Mouse (Mus musculus): ENCODE data around the gene Ccdc9b.

The Ccdc9b gene

DNA sequence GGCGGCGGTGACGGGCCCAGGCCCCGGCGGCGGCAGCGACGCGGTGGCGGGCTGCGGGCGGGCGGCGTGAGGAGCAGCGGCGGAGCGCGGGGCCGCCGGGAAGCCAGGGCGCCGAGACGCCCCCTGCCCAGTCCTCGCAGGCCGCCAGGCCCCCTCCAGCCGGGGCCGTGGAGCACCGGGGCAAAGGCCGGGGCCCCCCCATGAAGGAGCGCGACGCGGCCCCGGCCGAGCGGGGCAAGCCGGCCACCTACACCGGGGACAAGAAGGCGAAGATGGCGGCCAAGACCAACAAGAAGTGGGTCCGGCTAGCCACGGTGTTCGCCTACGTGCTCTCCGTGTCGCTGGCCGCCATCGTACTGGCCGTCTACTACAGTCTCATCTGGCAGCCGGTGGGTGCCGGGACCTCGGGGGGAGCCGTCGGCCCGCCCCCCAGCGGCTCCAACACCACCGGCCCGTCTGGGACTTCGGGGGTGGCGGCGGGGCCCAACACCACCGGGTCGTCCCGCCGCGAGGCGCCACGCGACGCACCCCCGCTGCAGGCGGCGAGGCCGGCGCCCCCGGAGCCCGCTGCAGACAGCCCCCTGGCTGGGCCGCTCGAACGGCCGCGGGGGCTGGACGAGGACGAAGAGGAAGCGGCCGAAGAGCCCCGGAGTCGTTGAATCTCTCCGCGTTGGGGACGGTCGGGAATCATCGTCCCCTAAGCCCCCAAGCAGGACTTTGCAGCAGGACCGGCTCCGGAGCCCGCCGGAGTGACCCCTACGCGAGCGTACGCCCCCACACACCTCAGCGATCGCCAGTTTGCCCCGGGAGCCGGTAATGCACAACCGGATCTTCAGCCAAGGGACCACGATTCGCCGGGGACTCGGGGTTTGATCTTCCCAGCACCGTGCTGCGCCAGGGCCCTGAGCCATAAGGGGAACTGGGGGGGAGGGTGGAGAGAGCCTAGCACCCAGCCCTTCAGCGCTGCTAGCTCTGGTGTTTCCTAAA is 16.3 kb downstream of the Ccdc9b start:
- DNase-seq, result no peak

DNA sequence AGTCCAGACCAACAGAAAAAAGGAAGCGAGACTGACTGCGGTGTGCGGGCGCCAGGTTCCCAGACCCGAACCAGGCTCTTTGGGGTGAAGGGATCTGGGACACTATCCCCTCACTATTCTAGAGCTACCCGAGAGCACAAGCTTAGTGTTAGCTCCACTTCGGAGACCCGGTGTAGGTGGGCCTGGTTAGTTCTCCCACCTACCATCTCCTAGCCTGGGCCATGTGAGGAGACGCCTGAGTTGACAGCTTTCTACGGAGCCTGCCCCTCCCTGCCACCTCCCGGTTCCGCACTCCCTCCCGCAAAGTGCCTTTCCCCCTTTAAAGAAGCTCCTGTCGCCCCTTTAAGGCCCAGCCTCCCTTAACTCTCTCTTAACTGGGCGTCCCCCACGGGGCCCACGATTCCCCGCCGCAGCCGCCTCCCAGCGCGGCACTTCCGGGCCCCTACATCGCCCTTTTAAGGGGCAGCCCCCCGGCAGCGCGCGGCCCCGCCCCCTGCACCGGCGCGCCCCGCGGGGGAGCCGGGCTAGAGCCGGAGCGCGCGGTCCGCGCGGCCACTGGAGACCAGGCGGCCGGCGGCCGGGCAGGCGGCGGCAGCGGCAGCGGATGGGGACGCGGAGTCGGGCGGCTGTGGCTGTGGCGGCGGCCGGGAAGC is 17.1 kb downstream of the Ccdc9b start, which contains the start of gene Inafm2:
Gene Inafm2 (plus strand): TSS at position 527 of the 653 bp plus-strand sequence.
- DNase-seq, result peak; percentile 89

DNA sequence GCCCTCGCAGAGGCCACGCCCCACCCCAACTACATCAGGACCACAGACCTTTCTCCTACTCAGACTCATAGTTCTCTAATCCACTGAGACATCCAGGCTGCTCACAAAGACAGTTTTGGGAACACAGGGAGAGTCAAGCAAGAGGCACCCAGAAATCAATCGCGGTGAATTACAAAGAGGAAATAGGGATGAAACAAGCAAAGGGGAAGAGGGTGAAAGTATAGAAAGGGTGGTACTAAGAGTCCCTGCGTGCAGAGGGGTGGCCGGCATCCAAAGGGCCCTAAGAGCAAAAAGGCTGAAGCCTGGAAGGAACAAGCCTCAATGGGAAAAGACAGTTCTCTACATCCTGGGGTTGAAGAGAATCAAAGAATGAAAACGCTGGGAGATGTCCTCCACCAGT is 17.8 kb downstream of the Ccdc9b start:
- DNase-seq, result no peak

DNA sequence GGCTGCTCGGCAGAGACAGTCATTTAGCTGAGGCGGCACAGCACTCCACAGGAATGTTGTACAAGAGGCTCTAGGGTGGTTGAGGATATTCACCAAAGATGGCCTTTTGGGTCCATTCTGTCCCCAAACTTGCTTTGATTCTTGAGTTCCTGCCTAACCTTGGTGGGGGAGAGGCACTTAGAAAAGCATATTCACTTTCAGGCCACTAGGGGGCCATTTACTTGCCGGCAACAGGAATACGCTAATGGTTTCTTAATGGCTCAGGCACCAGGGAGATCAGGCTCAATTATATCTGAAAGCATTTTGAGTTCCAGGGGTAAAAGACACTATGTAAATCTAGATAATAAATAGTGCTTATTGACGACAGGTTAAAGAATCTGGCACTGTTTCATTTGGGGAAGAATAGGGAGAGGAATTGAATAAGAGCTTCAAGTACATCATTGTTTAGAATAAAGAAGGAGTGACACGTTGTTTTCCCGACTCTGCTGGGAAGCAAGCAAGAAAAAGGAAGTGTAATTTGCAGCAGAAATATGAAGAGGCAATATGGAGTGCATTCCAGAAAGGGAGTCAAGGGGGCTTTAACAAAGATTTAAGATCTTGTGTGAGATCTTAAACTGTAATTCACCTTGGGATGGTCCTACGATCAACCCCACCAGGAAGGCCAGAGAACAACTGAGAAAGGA is 19.1 kb downstream of the Ccdc9b start:
- DNase-seq, result peak; percentile 56

DNA sequence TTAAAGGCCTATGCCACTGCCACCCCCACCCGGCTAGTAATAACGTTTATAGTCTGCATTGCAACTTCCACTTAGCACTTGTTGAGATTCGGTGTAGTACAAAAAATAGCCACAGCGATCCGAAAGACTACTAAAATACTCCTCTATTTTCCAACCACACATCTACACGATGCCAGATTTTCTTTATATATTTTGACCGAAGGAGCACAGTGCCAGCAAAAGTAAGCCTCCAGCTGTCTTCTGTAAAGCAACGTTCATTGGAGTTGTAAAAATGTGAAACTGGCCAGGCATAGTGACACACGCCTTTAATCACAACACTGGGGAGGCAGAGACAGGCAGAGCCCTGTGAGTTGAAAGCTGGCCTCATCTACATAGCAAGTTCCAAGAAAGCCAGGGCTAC is 21.3 kb downstream of the Ccdc9b start:
- no peak for DNase-seq

DNA sequence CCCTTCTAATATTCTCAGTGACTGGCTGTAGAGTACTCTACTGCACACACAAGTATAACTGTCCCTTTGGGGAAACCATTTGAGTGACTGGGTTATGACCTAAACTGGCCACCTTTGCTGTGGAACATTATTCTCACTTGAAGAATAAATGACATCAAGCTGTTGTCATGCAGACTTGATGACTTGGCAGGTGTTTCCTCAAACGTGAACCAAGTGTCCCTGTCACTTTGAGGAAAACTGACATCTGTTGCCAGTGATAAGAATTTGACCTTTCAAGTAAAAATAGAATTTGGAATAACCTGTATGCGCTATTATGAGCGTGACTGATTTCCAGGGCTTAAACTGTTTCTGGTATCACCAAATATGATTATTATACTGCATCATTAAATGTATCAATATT is 22.1 kb downstream of the Ccdc9b start:
- DNase-seq, result no peak

DNA sequence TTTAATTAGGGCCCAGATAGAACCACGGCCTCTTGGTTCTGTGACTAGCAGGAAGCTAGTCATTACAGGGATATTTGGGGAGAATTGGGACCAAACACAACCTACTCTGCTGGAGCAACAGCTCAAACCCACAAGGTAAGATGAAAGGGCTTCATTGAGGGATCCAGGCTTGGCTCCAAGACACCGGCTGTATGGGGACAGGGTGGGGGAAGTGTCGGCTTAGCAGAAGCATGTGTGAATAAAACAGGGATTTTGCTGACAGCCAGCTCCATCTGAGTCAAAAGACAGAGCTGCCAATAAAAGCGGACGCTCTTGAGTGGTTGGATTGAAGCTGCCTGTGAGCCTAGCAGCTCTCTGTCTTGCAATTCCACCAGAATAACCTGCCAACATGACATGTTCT is 29.1 kb downstream of the Ccdc9b start:
- DNase-seq, result no peak

DNA sequence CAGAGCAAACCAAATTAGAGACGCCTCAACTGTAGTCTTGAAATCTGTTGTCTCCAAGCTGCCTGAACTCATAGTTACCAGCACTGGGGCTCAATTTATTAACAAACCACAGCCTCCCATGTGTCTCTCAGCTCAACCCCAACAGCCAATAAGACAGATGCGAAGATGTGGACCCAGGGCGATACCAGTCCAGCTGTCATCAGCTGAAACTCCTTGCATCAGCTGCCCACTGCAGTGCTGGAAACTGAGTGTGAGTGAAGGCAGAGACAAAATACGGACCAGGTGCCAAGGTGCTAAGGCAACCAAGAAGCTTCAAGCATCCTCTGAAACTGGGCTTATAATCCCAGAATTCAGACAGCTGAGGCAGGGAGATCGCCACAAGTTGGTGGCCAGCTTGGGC is 30.5 kb downstream of the Ccdc9b start:
- no peak for DNase-seq

DNA sequence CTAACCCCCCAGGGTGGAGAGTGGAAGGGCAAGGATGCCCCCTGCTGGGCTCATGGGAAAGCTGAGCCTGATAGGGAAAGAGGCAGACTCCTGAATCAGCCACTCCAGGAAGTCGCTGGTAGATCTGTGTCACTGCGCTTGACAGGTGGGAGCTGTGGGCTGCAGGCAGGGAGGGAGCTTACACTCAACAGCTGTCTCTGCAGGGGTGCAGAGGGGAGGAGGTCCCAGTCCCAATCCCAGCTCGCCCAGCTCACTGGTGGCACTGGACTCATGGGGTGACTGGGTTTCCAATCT is 31.9 kb downstream of the Ccdc9b start:
- peak; percentile 86 for DNase-seq

DNA sequence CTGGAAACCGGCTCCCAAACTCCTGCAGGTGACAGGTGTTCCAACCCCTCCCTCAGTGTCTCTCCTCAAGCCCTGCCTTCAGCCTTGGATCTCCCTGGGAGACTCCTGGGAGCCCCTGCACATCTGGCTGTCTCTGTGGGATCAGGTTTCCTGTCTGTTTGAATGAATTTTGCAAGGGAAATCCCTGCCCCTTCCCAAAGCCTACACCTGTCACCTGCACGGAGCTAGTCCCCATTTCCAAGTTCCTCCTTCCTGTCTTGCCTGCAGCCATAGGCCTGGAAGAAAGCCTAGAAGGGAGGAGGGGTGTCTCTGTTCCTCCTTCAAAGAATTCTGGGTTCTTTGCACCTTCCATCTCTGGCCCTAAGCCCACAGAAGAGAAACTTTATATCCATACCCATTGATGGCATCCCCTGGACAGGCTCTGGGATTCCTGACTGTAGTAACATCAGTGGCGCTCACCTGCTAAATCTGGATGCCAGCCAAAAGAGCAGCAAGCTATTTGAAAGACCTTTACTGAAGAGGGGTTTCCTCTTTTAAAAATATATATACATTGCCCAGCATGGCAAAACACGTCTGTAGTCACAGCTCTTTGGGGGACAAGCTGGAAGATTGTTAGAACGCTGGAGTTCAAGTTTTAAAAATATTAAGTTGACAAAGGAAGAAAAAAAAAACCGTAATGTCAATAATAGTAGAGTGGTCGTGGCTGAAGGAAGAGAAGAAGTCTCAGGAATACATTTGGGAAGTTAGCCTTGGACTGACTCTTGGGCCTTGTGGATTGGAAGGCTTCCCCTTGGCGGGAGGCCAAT is 32.4 kb downstream of the Ccdc9b start:
- no peak for DNase-seq

DNA sequence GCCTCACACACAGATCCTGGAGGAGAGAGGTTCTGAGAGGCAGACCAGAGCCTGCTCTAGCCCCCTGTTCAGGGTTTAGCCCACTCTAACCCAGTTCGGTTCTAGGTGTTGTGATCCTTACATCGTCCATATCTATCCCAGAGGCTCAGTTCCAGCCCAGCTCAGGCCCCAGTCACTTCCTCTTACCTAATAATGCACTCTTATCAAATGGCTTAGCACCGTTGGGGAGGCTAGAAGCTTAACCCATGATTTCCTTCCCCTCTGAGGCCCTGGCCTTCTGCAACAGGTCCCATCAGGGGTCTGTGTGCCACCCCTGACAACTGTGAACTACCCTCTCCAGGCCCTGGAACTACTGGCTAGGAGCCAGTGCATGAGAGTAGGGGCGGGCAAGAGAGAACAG is 33.3 kb downstream of the Ccdc9b start:
- DNase-seq, result no peak

DNA sequence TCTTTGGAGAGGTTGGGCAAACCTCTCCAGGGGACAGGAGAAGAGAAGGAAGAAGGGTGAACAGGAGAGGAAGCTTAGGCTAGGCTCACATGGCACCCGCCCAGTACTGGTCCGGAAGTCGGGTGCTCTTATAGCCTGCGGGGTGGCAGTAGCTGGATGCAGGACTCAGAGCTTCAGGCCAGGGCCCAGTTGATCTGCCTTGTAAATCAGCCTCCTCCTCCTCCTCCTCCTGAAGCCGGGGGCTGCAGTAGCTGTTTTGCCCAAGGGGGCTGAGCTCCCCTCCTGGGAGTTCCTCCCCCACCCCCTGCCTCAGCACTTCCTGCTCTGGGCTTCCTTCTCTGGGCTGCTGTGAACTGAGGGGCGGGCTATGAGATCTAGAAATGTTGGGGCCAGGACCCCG is 34.1 kb downstream of the Ccdc9b start, which contains the start of gene Plcb2:
Gene Plcb2 (minus strand): TSS at position 102 of the 400 bp plus-strand sequence.
- peak; percentile 38 for DNase-seq

DNA sequence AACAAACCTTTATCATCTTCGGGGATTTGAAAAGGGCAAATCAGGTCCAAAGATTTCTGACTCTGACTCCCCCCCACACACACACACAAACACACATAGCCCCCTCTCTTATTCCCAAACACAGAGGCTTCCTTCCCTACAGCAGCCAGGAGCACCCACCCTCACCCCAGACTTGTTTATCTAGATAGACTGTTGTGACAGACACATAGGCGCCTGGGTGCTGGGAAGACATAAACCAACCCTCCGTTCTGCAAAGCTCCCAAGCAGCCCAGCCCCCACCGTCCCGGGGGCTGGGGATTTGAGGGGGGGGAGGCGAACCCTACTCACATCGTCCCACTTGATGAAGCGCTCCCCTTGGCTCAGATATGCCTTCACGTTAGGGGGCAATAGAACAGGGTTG is 34.5 kb downstream of the Ccdc9b start:
- DNase-seq, result peak; percentile 35

DNA sequence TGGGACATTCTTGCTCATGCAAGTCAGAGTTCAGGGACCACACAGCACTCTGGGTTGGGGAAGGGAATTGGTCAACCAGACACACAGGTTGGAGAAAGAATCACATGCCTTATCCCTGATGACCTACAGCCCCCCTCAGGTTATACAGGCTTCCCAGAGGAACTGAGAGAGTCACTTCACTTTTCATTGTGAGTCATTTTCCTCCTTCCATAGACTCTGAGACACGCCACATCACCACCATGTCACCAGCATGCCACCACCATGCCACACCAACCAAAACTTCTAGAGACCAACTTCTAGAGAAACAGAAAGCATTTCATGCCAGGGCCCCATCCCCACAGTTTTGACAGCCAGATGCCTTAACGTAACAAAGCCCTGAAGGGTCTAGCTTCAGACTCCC is 35.6 kb downstream of the Ccdc9b start:
- DNase-seq, result no peak

DNA sequence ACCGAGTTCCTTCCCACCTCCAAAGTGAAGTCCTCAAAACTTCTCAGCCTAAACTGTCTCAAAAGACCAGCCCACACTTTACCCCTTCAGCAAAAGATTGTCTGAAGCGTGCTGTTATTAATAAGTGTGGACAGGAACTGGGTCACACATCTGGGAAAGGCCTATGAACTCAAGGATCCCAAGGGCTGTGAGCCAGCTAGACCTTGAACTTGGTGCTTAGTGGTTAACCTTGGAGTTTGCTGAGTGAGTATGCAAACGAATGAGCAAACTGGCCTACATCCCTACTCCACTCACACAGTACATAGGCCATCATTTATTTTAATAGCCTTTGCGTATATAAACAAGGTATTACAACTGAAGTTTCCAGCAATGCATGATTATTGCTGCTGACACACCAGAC is 37.0 kb downstream of the Ccdc9b start:
- DNase-seq, result no peak

DNA sequence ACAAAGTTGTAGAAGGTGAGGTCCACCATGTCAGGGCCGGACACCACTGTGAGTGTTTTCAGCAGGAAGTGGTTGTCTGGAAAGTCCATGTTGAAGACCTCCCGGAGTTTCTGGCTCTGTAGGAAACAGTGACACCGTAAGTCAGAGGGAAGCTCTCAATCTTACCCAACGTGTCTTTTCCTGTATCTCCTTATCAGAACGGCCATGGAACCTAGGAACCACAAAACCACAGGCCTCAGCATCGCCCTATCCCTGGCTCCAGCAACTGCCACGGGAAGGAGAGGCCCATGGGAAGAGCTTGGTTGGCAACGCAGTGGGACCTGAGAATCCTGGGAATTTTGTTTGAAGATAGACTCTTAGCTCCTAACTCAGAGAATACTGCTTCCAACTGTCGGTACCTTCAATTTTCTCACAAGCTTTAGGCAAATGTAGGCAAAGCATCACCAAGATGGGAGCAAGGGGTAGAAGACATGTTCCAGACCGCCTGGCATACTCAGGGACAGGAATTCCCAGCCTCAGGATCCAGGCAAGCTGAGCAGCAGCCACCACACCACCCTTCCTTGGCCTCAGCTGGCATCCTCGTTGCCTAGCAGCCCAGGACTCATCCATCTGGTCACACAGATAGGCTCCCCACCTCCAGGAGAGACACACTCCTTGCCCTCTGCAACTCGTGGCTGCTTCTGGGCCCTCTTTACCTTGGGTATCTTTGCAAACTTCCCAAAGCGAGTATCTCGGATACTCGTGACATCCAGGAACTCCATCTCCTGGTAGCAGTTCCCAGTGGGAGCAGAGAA is 38.6 kb downstream of the Ccdc9b start:
- DNase-seq, result no peak

DNA sequence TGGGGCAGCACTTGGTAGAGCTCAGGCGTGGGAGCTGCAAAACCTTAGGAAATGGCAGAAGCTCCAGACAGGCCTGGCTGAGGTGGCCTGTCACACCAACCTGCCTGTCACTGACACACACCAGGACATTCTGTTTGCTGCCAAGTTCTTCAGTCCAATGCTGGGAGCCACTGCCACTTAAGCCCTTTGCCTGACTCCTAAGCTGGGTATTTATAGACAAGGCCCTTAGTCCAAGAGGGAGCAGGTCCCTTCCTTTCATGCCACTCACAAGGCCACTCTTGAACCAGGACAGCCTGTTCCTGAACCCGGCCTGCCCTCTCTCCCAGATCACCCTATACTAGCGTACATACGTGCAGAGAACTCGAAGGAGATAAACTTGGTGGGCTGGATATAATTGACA is 45.8 kb downstream of the Ccdc9b start:
- no peak for DNase-seq

DNA sequence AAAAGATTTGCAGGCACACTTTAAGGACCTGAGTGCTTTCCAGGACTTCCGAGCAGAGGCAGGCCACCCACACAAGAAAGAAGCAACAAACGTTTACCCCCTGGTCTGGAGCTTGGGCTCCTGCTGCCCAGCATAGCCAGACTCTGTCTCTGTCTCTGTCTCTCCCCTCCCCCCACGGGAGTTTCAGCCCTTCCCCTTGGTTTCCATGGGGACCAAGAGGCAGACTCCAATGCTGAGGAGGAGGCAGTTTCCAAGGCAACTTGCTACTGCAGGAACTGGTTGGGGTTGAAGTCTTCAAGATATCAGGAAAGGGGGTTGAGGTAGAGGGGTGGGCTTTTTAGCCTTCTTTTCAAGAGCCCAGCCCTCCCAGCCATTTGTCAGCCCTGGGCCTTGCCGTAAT is 48.2 kb downstream of the Ccdc9b start:
- no peak for DNase-seq

DNA sequence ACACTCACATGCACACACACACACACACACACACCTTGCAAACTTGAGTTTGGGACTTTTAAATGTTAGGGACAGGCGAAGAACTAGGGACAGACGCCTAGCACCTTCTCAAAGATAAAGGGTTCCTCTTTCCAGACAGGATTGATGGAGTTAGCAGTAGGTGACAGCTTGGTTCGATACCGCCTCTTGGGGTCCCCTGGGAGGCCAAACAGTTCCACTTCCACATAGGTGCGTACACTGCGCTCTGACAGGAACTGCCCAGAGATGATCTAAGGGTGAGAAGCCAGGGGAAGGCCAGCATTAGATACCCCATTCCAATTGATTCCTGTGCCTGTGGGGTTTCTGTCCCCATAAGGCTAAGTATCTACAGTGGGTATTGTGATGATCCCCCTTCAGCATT is 48.8 kb downstream of the Ccdc9b start:
- no peak for DNase-seq

DNA sequence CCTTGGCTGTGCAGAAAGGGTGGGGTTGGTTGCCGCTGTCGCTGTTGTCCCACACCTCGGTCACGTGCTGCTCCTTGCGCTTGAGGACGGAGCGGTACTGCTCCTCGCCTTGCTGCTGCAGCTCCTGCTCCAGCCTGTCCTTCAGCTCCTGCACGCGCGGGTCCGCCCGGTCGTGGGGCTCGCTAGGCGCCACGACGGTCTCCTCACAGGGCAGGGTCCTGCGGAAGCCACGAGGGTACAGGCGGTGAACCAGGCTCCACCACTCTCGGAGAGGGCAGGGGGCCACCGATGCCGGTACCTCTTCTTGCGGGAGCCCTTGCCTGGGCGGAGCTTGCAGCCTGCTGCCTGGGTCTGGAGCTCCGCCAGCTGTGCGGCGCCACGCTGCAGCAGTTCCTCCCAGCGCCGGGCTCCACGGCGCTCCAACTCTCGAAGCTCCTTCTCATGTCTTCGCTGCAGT is 51.4 kb downstream of the Ccdc9b start:
- DNase-seq, result peak; percentile 54

DNA sequence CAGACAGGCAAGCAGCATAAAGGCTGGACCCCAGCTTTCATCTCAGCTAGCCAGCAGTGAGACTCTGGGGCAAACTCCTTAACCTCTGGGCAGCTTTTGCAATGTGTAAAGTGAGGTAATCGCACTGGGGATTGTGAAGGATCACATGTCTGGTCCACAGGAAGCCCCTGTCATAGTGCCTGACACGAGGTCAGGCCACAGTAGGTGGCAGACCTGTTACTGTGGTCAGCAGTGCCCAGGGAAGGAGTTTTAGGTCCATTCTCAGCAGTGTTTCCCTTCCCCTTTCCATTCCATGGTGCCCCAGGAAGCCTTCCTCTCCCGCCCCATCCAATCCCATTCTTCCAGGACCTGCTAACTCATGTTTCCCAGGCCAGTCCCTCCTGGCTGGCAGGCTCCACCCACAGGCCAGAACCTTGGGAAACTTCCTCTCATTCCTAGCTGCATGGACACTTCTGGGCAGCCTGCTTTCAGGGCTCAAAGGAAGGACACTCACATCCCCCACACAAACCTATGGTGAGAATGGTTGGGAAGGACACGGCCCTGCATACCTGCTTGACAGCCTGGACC is 52.7 kb downstream of the Ccdc9b start:
- DNase-seq, result no peak

DNA sequence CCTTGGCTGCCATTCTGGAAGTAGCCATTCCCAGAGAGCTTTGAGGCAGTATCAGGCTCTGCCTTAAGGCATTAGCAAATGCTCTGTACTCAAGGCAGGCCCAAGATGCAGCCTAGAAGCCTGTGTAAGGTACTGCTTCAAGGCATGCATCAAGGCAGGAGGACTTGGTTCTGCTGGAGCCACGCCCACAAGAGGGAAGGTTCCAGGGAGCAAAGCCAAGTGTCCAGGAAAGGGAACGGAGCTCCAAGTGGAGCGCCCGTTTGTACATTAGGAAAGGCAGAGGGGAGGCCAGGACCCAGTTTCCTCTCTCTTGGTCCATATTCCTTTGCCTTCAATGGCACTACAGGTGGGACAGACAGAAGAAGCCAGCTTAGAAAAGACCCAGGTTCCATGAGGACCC is 54.0 kb downstream of the Ccdc9b start:
- no peak for DNase-seq

All from lung, postnatal 14 days (tissue).